45 mouse cellular contexts compared by ENCODE assay signal in genomic region chr5:113687514-113687913, GRCm38 (mm10). TPM values are rescaled to one million over a fixed set of nuclear protein-coding genes. Genes with fewer than 3 reads are reported as not detected.
"Had no signal": no experiment of that assay in that cellular context is flagged by ENCODE, and none has a peak within 500 bp of the region (broad histone marks: within the 10 kb centered on the region; RNA-seq: fewer than 3 reads in every experiment).

No protein-coding gene starts in this region.

- H3K9me3 ChIP-seq: heart, embryonic 10.5 days; hindbrain, embryonic 13.5 days; hindbrain, embryonic 15.5 days; kidney, embryonic 15.5 days; limb, embryonic 12.5 days; liver, embryonic 13.5 days; liver, embryonic 15.5 days had no signal

- DNase-seq: gastrocnemius, adult 2 months; gastrocnemius, postnatal 10 days; gastrocnemius, postnatal 25 days; heart, adult 18-20 months; heart, postnatal 14 days; heart, postnatal 36 days; kidney, adult 11 months; kidney, adult 2 months; kidney, adult 9 months; kidney, postnatal 14 days; kidney, postnatal 36 days; layer of hippocampus, adult 9-11 months; layer of hippocampus, postnatal 36 days; left cerebral cortex, postnatal 4 days; liver; liver, embryonic 13.5 days; liver, postnatal 0 days had no signal

- H3K27ac ChIP-seq: gastrocnemius, adult 2 months; heart, embryonic 10.5 days; hindbrain, embryonic 15.5 days; hindbrain, postnatal 0 days; kidney, embryonic 15.5 days; kidney, postnatal 0 days; limb, embryonic 12.5 days; liver, embryonic 13.5 days; liver, embryonic 15.5 days had no signal

- H3K4me1 ChIP-seq: heart, embryonic 10.5 days; heart, embryonic 12.5 days; kidney, embryonic 15.5 days; liver, embryonic 13.5 days; liver, embryonic 15.5 days had no signal

- H3K4me3 ChIP-seq: gastrocnemius, adult 2 months; heart, embryonic 10.5 days; heart, embryonic 12.5 days; hindbrain, embryonic 13.5 days; hindbrain, embryonic 15.5 days; kidney, embryonic 15.5 days; limb, embryonic 12.5 days; liver, embryonic 13.5 days; liver, embryonic 15.5 days had no signal

- H3K36me3 ChIP-seq: heart, embryonic 10.5 days; heart, embryonic 12.5 days; hindbrain, embryonic 13.5 days; hindbrain, embryonic 15.5 days; kidney, embryonic 15.5 days; limb, embryonic 12.5 days; liver, embryonic 13.5 days; liver, embryonic 15.5 days had no signal

- H3K27me3 ChIP-seq: hindbrain, embryonic 13.5 days; hindbrain, embryonic 15.5 days; kidney, embryonic 15.5 days; limb, embryonic 12.5 days; liver, embryonic 13.5 days; liver, embryonic 15.5 days had no signal

RNA-seq across cellular contexts. Expression of gene 1700069L16Rik, which starts 37.1 kb away (rescaled TPM):
- total RNA-seq: gastrocnemius, adult 2 months; gastrocnemius, postnatal 10 days; gastrocnemius, postnatal 25 days; gastrocnemius, postnatal 4 days; granulocyte monocyte progenitor cell, adult 5-6 weeks; heart, adult 18-20 months; heart, adult 8-10 months; heart, postnatal 14 days; heart, postnatal 36 days; hematopoietic stem cell, adult 5-6 weeks; hindbrain, postnatal 0 days; layer of hippocampus, adult 18-20 months; layer of hippocampus, adult 8-10 months; layer of hippocampus, postnatal 14 days; layer of hippocampus, postnatal 36 days; left cerebral cortex, adult 18-20 months; left cerebral cortex, adult 8-10 months; left cerebral cortex, postnatal 10 days; left cerebral cortex, postnatal 25 days; left cerebral cortex, postnatal 4 days had no signal
- polyA plus RNA-seq: heart, embryonic 10.5 days; heart, embryonic 12.5 days; heart, embryonic 14.5 days; heart, embryonic 16.5 days; hindbrain, embryonic 11.5 days; hindbrain, embryonic 13.5 days; hindbrain, embryonic 15.5 days; hindbrain, postnatal 0 days; intestine, embryonic 14.5 days; intestine, embryonic 16.5 days; kidney, adult 2 months; kidney, embryonic 15.5 days; kidney, postnatal 0 days; large intestine, adult 2 months; limb, embryonic 12.5 days; limb, embryonic 14.5 days; liver, embryonic 11.5 days; liver, embryonic 13.5 days; liver, embryonic 15.5 days; liver, postnatal 0 days had no signal

RNA-seq across cellular contexts. Expression of gene Cmklr1, which starts 37.3 kb away (rescaled TPM):
- total RNA-seq: hematopoietic stem cell, adult 5-6 weeks had no signal
